Mouse (Mus musculus) urinary bladder, postnatal 25 days (tissue): ENCODE measurements at regions not wholly inside any gene's neighbourhood (a gene's known extent, or its start where the extent isn't known, plus 50 kb on each side); places are given as distances from the start of the nearest gene placed in this dataset.

Source experiments
- DNase-seq: peaks from one replicate; pipeline ENCODE4 v3.0.0; 2022; ENCODE audit warnings: low spot score

GRCm38 (mm10) chr13:40480830-40481229 lies 119.6 kb upstream of the Ofcc1 start:
- DNase-seq, result no peak

- no peak for DNase-seq
These were observed 111.4 kb upstream of the Ofcc1 start for GRCm38 (mm10) chr13:40472683-40473082.

GRCm38 (mm10) chr13:40469162-40469561 lies 107.9 kb upstream of the Ofcc1 start:
- no peak for DNase-seq

- no peak for DNase-seq
These were observed 92.1 kb upstream of the Ofcc1 start for GRCm38 (mm10) chr13:40453360-40453759.

- DNase-seq, result no peak
These were observed 68.6 kb upstream of the Ofcc1 start for GRCm38 (mm10) chr13:40429831-40430230.

GRCm38 (mm10) chr13:40423051-40423450 lies 61.8 kb upstream of the Ofcc1 start:
- no peak for DNase-seq

- DNase-seq, result no peak
These were observed 56.6 kb upstream of the Ofcc1 start for GRCm38 (mm10) chr13:40417856-40418255.

GRCm38 (mm10) chr13:40413074-40413473 lies 51.8 kb upstream of the Ofcc1 start:
- no peak for DNase-seq
